Comparison of ENCODE assay signal across 22 mouse cellular contexts in the genomic region with DNA sequence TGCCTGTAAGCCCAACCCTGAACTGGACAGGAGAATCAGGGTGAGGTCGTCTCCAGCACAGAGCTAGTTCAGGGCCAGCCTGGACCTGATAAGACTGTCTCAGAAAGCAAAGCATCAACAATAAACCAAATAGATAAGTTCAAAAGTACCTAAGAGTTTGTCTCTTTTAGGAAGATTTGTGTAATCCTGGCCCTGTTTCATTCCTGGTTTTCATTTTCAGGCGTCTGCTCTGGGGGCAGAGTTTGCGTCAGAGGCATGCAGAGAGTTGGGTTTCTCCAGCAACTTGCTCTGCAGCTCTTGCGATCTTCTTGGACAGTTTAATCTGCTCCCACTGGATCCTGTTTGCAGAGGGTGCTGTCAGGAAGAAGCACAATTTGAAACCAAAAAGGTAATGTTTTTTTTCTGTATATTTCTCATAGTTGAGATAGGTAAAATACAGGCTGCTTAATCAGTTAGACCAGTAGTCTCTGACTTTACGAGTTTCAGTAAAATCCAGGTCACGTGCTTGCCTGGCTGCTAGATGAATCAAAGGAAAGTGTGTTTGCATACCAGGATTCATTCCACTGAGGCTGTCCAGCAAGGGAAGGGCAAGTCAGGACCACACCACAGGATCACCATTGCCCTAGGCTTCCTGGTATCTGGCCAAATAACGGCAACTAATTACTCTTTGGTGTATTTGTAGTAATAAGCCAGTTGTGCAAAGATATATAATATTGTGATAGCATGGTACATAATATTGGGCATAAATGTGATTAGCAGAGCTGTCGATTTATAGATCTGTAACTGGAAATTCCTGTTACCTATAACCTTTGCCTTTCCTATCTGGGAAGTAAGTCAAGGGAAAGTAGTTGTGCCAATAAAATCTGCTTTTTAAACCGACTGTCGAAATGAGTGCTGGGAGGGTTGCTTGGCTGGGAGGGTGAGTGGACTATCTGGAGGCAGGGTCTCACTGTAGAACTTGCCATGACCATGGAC. TPM values are rescaled to one million over a fixed set of nuclear protein-coding genes. Genes with fewer than 3 reads are reported as not detected.
DNase-seq lines count a peak whose midpoint lies in the region; ATAC-seq and TF ChIP-seq lines count a peak whose summit lies in the region.
"Had no signal": no experiment of that assay in that cellular context is flagged by ENCODE, and none has a peak within 500 bp of the region (broad histone marks: within the 10 kb centered on the region; RNA-seq: fewer than 3 reads in every experiment).

No protein-coding gene starts in this region.

- H3K9ac ChIP-seq in limb, embryonic 12.5 days (replicated peaks) = no peak overlapping the region
- no peak overlapping the region for H3K9ac ChIP-seq in liver, postnatal 0 days (replicated peaks)
- no peak overlapping the region for H3K9ac ChIP-seq in stomach, postnatal 0 days (ENCODE audit: low read length)
- H3K9ac ChIP-seq: embryonic facial prominence, embryonic 12.5 days; heart, embryonic 12.5 days; kidney, embryonic 15.5 days; midbrain, embryonic 12.5 days; neural tube, embryonic 15.5 days had no signal

- H3K27ac ChIP-seq in limb, embryonic 12.5 days = peak overlapping the region; percentile 50; the same call in 1 of the 2 replicates
- no peak overlapping the region for H3K27ac ChIP-seq in limb, embryonic 10.5 days
- H3K27ac ChIP-seq in liver, postnatal 0 days (ENCODE audit: low read depth) = peak overlapping the region; percentile 49; the same call in 1 of the 2 replicates
- H3K27ac ChIP-seq in stomach, postnatal 0 days (replicated peaks) = no peak overlapping the region
- H3K27ac ChIP-seq: embryonic facial prominence, embryonic 12.5 days; forebrain, embryonic 10.5 days; hindbrain, postnatal 0 days; kidney, embryonic 15.5 days; midbrain, embryonic 12.5 days; neural tube, embryonic 15.5 days had no signal

- 0 out of 2 replicates have a peak overlapping the region, but pooled peaks have one; percentile 4 for H3K4me2 ChIP-seq in limb, embryonic 12.5 days
- H3K4me2 ChIP-seq in liver, postnatal 0 days (ENCODE audit: low read depth, low read length) = no peak overlapping the region
- no peak overlapping the region for H3K4me2 ChIP-seq in stomach, postnatal 0 days (replicated peaks; ENCODE audit: low read depth)
- H3K4me2 ChIP-seq: embryonic facial prominence, embryonic 12.5 days; heart, embryonic 12.5 days; kidney, embryonic 15.5 days; midbrain, embryonic 12.5 days; neural tube, embryonic 15.5 days had no signal

- H3K36me3 ChIP-seq in limb, embryonic 12.5 days = peaks cover 70% of the 10 kb centered on the region
- peaks cover 86% of the 10 kb centered on the region for H3K36me3 ChIP-seq in limb, embryonic 10.5 days
- H3K36me3 ChIP-seq in liver, postnatal 0 days (replicated peaks; ENCODE audit: insufficient read depth, low read length) = peaks cover 20% of the 10 kb centered on the region
- 0 out of 2 replicates have a peak, but pooled peaks cover 5% of the 10 kb centered on the region for H3K36me3 ChIP-seq in stomach, postnatal 0 days (ENCODE audit: control insufficient read depth, insufficient read depth, low read length)

- TF ChIP-seq CTCF in liver, postnatal 0 days (IDR thresholded peaks at IDR 0.05; ENCODE audit: low read depth) = no peak
- TF ChIP-seq CTCF in stomach, postnatal 0 days (IDR thresholded peaks at IDR 0.05; ENCODE audit: low read depth) = no peak

- H3K27me3 ChIP-seq in limb, embryonic 12.5 days = no peaks in the 10 kb centered on the region
- H3K27me3 ChIP-seq in limb, embryonic 10.5 days (ENCODE audit: low read depth, poor library complexity, severe bottlenecking) = no peaks in the 10 kb centered on the region
- H3K27me3 ChIP-seq in liver, postnatal 0 days (ENCODE audit: insufficient read depth, low read length) = no peaks in the 10 kb centered on the region
- no peaks in the 10 kb centered on the region for H3K27me3 ChIP-seq in stomach, postnatal 0 days (ENCODE audit: control insufficient read depth, insufficient read depth, low read length)
- H3K27me3 ChIP-seq: embryonic facial prominence, embryonic 12.5 days; heart, embryonic 12.5 days; kidney, embryonic 15.5 days; midbrain, embryonic 12.5 days; neural tube, embryonic 15.5 days had no signal

- H3K4me1 ChIP-seq in limb, embryonic 12.5 days (replicated peaks) = peaks cover 16% of the 10 kb centered on the region
- no peaks in the 10 kb centered on the region for H3K4me1 ChIP-seq in limb, embryonic 10.5 days
- peaks cover 32% of the 10 kb centered on the region for H3K4me1 ChIP-seq in liver, postnatal 0 days (ENCODE audit: insufficient read depth)
- 0 out of 2 replicates have a peak, but pooled peaks cover 2% of the 10 kb centered on the region for H3K4me1 ChIP-seq in stomach, postnatal 0 days (replicated peaks; ENCODE audit: control insufficient read depth, insufficient read depth)
- H3K4me1 ChIP-seq: embryonic facial prominence, embryonic 12.5 days had no signal

- ATAC-seq in limb, embryonic 12.5 days (ENCODE audit: insufficient number of reproducible peaks, insufficient read depth, low FRiP score, low TSS enrichment, low read depth) = no peak
- ATAC-seq in liver, postnatal 0 days = no peak
- ATAC-seq in megakaryocyte progenitor cell, adult 5-6 weeks (replicated peaks; ENCODE audit: poor library complexity) = no peak
- no peak for ATAC-seq in stomach, postnatal 0 days (ENCODE audit: low FRiP score, low TSS enrichment)
- ATAC-seq: CD4-positive, CD25-positive, alpha-beta regulatory T cell, adult 4 months; hindbrain, postnatal 0 days had no signal

- H3K9me3 ChIP-seq in limb, embryonic 12.5 days = no peaks in the 10 kb centered on the region
- no peaks in the 10 kb centered on the region for H3K9me3 ChIP-seq in limb, embryonic 10.5 days (replicated peaks)
- no peaks in the 10 kb centered on the region for H3K9me3 ChIP-seq in liver, postnatal 0 days (ENCODE audit: low read length)
- no peaks in the 10 kb centered on the region for H3K9me3 ChIP-seq in stomach, postnatal 0 days (ENCODE audit: control insufficient read depth, low read length)
- H3K9me3 ChIP-seq: embryonic facial prominence, embryonic 12.5 days; forebrain, embryonic 10.5 days; heart, embryonic 12.5 days; kidney, embryonic 15.5 days; midbrain, embryonic 12.5 days; neural tube, embryonic 15.5 days had no signal

- no peak for TF ChIP-seq EP300 in liver, postnatal 0 days (IDR thresholded peaks at IDR 0.05; ENCODE audit: low read depth)
- TF ChIP-seq EP300 in stomach, postnatal 0 days (optimal IDR thresholded peaks at IDR 0.05) = no peak

- no peak for DNase-seq in limb, embryonic 10.5 days (ENCODE audit: low spot score)
- DNase-seq in Muller cell, postnatal 12 days (ENCODE audit: inconsistent ontology term) = peak; percentile 71
- DNase-seq in gonadal fat pad, adult 2 months (ENCODE audit: low read depth) = peak; percentile 81
- DNase-seq in liver, postnatal 0 days = no peak
- DNase-seq in stomach, postnatal 0 days (ENCODE audit: low spot score) = no peak
- DNase-seq: adrenal gland, postnatal 10 days; cerebellum, adult 11-12 months; gastrocnemius, postnatal 36 days; heart, postnatal 4 days; lung, adult 2 months; lung, postnatal 4 days; right cerebral cortex, postnatal 4 days had no signal

- WGBS in limb, embryonic 12.5 days = 56% methylated on average over 10 of the region's 10 CpGs
- WGBS in limb, embryonic 10.5 days = 83% methylated on average over 10 of the region's 10 CpGs
- WGBS in liver, postnatal 0 days (ENCODE audit: insufficient replicate concordance) = 66% methylated on average over 10 of the region's 10 CpGs
- WGBS in stomach, postnatal 0 days = 54% methylated on average over 10 of the region's 10 CpGs

- H3K4me3 ChIP-seq in limb, embryonic 12.5 days (replicated peaks) = no peak overlapping the region
- H3K4me3 ChIP-seq in limb, embryonic 10.5 days = no peak overlapping the region
- no peak overlapping the region for H3K4me3 ChIP-seq in liver, postnatal 0 days (ENCODE audit: low read depth, low read length)
- no peak overlapping the region for H3K4me3 ChIP-seq in stomach, postnatal 0 days (ENCODE audit: low read depth, low read length)
- H3K4me3 ChIP-seq: embryonic facial prominence, embryonic 12.5 days; forebrain, embryonic 10.5 days; heart, embryonic 12.5 days; kidney, embryonic 15.5 days; midbrain, embryonic 12.5 days; neural tube, embryonic 15.5 days had no signal

RNA-seq across cellular contexts. Expression of a gene that starts 7.5 kb away (rescaled TPM):
- polyA plus RNA-seq in limb, embryonic 12.5 days (2016; fragmentation: Nextera tagmentation; extraction: Ambion mirVana) = 491 and 495 TPM in 2 replicates
- 461 and 480 TPM in 2 replicates for polyA plus RNA-seq in limb, embryonic 10.5 days (2016; fragmentation: Nextera tagmentation; extraction: Ambion mirVana)
- 180 and 192 TPM in 2 replicates for polyA plus RNA-seq in gonadal fat pad, adult 2 months (2012; rRNA removed)
- polyA plus RNA-seq in liver, postnatal 0 days (2015; fragmentation: Nextera tagmentation; extraction: Ambion mirVana) = 271 and 284 TPM in 2 replicates
- 542 and 574 TPM in 2 replicates for total RNA-seq in megakaryocyte progenitor cell, adult 5-6 weeks (2015)
- total RNA-seq in megakaryocyte progenitor cell, adult 5-6 weeks (2017) = 723 and 819 TPM in 2 replicates
- 546 and 560 TPM in 2 replicates for polyA plus RNA-seq in stomach, postnatal 0 days (2015; fragmentation: Nextera tagmentation; extraction: Ambion mirVana)

RNA-seq across cellular contexts. Expression of a gene that starts 7.7 kb away (rescaled TPM):
- polyA plus RNA-seq in limb, embryonic 12.5 days (2016; fragmentation: Nextera tagmentation; extraction: Ambion mirVana) = 20.8 and 21.4 TPM in 2 replicates
- 11.4 and 13.0 TPM in 2 replicates for polyA plus RNA-seq in limb, embryonic 10.5 days (2016; fragmentation: Nextera tagmentation; extraction: Ambion mirVana)
- 7.5 and 8.5 TPM in 2 replicates for polyA plus RNA-seq in gonadal fat pad, adult 2 months (2012; rRNA removed)
- 1.5 and 1.9 TPM in 2 replicates for polyA plus RNA-seq in liver, postnatal 0 days (2015; fragmentation: Nextera tagmentation; extraction: Ambion mirVana)
- total RNA-seq in megakaryocyte progenitor cell, adult 5-6 weeks (2015) = 14.2 and 15.7 TPM in 2 replicates
- total RNA-seq in megakaryocyte progenitor cell, adult 5-6 weeks (2017) = 11.8 and 14.7 TPM in 2 replicates
- 5.1 and 5.8 TPM in 2 replicates for polyA plus RNA-seq in stomach, postnatal 0 days (2015; fragmentation: Nextera tagmentation; extraction: Ambion mirVana)

Comparison
In these comparisons a context has a peak if more than half of its experiments do, and no peak if none do; other contexts are left out.
1. H3K27ac ChIP-seq: peak in limb, embryonic 12.5 days (single experiment) and liver, postnatal 0 days (single experiment); none in limb, embryonic 10.5 days (single experiment) and stomach, postnatal 0 days (single experiment).
2. DNase-seq: peak in Muller cell, postnatal 12 days (single experiment) and gonadal fat pad, adult 2 months (single experiment); none in limb, embryonic 10.5 days (single experiment), liver, postnatal 0 days (single experiment) and stomach, postnatal 0 days (single experiment).